8 mouse cellular contexts compared by ENCODE assay signal in genomic region chr3:108086470-108086979, GRCm38 (mm10). TPM values are rescaled to one million over a fixed set of nuclear protein-coding genes. Genes with fewer than 3 reads are reported as not detected.
DNase-seq lines count a peak whose midpoint lies in the region; ATAC-seq and TF ChIP-seq lines count a peak whose summit lies in the region.

Gene Ampd2 (minus strand): TSS chr3:108086651.

- H3K9me3 ChIP-seq in E14TG2a.4 (ENCODE audit: low read length) = no peaks in the 10 kb centered on the region
- H3K9me3 ChIP-seq in heart, embryonic 16.5 days (replicated peaks; ENCODE audit: control insufficient read depth, low read length) = no peaks in the 10 kb centered on the region
- no peaks in the 10 kb centered on the region for H3K9me3 ChIP-seq in liver, embryonic 16.5 days (replicated peaks; ENCODE audit: control insufficient read depth, low read length)
- H3K9me3 ChIP-seq in neural tube, embryonic 13.5 days = no peaks in the 10 kb centered on the region

- H3K27me3 ChIP-seq in E14TG2a.4 (ENCODE audit: insufficient read depth, low read length) = no peaks in the 10 kb centered on the region
- H3K27me3 ChIP-seq in heart, embryonic 16.5 days (ENCODE audit: control insufficient read depth, insufficient read depth, low read length) = no peaks in the 10 kb centered on the region
- H3K27me3 ChIP-seq in liver, embryonic 16.5 days (ENCODE audit: control insufficient read depth, insufficient read depth, low read depth, low read length) = no peaks in the 10 kb centered on the region
- no peaks in the 10 kb centered on the region for H3K27me3 ChIP-seq in neural tube, embryonic 13.5 days

- peaks cover 86% of the 10 kb centered on the region for H3K4me1 ChIP-seq in E14TG2a.4 (replicated peaks; ENCODE audit: low read depth, low read length)
- peaks cover 41% of the 10 kb centered on the region for H3K4me1 ChIP-seq in bone marrow macrophage, adult 2 months (ENCODE audit: control insufficient read depth, insufficient read depth, low read length)
- H3K4me1 ChIP-seq in heart, embryonic 16.5 days (ENCODE audit: control insufficient read depth, insufficient read depth, low read length) = peaks cover 56% of the 10 kb centered on the region
- peaks cover 72% of the 10 kb centered on the region for H3K4me1 ChIP-seq in liver, embryonic 16.5 days (ENCODE audit: control insufficient read depth, low read depth, low read length)
- peaks cover 64% of the 10 kb centered on the region for H3K4me1 ChIP-seq in neural tube, embryonic 13.5 days (replicated peaks)

- peak; percentile 55; the same call in 1 of the 2 replicates for ATAC-seq in erythroid progenitor cell, adult 5-6 weeks (replicated peaks; ENCODE audit: low FRiP score, poor library complexity, severe bottlenecking)
- peak; percentile 24 for ATAC-seq in heart, embryonic 16.5 days (replicated peaks; ENCODE audit: extremely low read depth, insufficient read depth, low FRiP score)
- ATAC-seq in liver, embryonic 16.5 days (ENCODE audit: low read depth) = peak; percentile 64
- 0 out of 2 replicates have a peak, but pooled peaks have one; percentile 21 for ATAC-seq in neural tube, embryonic 13.5 days (ENCODE audit: low read depth)

- H3K36me3 ChIP-seq in E14TG2a.4 (ENCODE audit: insufficient read depth, low read length) = peaks cover 14% of the 10 kb centered on the region
- H3K36me3 ChIP-seq in heart, embryonic 16.5 days (ENCODE audit: control insufficient read depth, insufficient read depth) = no peaks in the 10 kb centered on the region
- H3K36me3 ChIP-seq in liver, embryonic 16.5 days (ENCODE audit: control insufficient read depth, insufficient read depth) = no peaks in the 10 kb centered on the region; the same call in 1 of the 2 replicates
- no peaks in the 10 kb centered on the region for H3K36me3 ChIP-seq in neural tube, embryonic 13.5 days

- peak within 1 kb of the TSS; percentile 95 for H3K4me3 ChIP-seq in E14TG2a.4 (replicated peaks; ENCODE audit: low read length)
- peak within 1 kb of the TSS; percentile 66 for H3K4me3 ChIP-seq in bone marrow macrophage, adult 2 months (ENCODE audit: insufficient read depth, low read length)
- H3K4me3 ChIP-seq in heart, embryonic 16.5 days (ENCODE audit: low read length) = peak within 1 kb of the TSS; percentile 81
- H3K4me3 ChIP-seq in liver, embryonic 16.5 days (ENCODE audit: low read depth, low read length) = peak within 1 kb of the TSS; percentile 91
- peak within 1 kb of the TSS; percentile 51 for H3K4me3 ChIP-seq in neural tube, embryonic 13.5 days

- H3K27ac ChIP-seq in bone marrow macrophage, adult 2 months (ENCODE audit: insufficient read depth, low read depth, low read length) = peak within 1 kb of the TSS; percentile 63
- H3K27ac ChIP-seq in heart, embryonic 16.5 days (ENCODE audit: low read length) = peak within 1 kb of the TSS; percentile 90
- H3K27ac ChIP-seq in liver, embryonic 16.5 days (ENCODE audit: low read length) = peak within 1 kb of the TSS; percentile 89
- H3K27ac ChIP-seq in neural tube, embryonic 13.5 days (replicated peaks) = peak within 1 kb of the TSS; percentile 87

- under 1% methylated on average over 29 of the region's 29 CpGs for WGBS in heart, embryonic 16.5 days
- WGBS in liver, embryonic 16.5 days (ENCODE audit: insufficient replicate concordance) = under 1% methylated on average over 29 of the region's 29 CpGs
- WGBS in neural tube, embryonic 13.5 days = under 1% methylated on average over 29 of the region's 29 CpGs

- H3K4me2 ChIP-seq in heart, embryonic 16.5 days (ENCODE audit: low read depth, low read length) = peak within 1 kb of the TSS; percentile 97
- H3K4me2 ChIP-seq in liver, embryonic 16.5 days (ENCODE audit: low read depth, low read length) = peak within 1 kb of the TSS; percentile 98
- H3K4me2 ChIP-seq in neural tube, embryonic 13.5 days = peak within 1 kb of the TSS; percentile 99

- peak within 1 kb of the TSS; percentile 81 for H3K9ac ChIP-seq in heart, embryonic 16.5 days (ENCODE audit: low read length)
- peak within 1 kb of the TSS; percentile 91 for H3K9ac ChIP-seq in liver, embryonic 16.5 days (ENCODE audit: low read depth, low read length)
- peak within 1 kb of the TSS; percentile 84 for H3K9ac ChIP-seq in neural tube, embryonic 13.5 days

- no peak for TF ChIP-seq CTCF in E14TG2a.4 (conservative IDR thresholded peaks at IDR 0.05; ENCODE audit: low read length)
- TF ChIP-seq CTCF in bone marrow macrophage, adult 2 months (IDR thresholded peaks at IDR 0.05; ENCODE audit: low read depth, low read length) = no peak

- DNase-seq in kidney, postnatal 14 days = peak; percentile 91
- peak; percentile 79 for DNase-seq in thymus, postnatal 14 days

- no peak for TF ChIP-seq POLR2A in bone marrow macrophage, adult 2 months (IDR thresholded peaks at IDR 0.05; ENCODE audit: borderline replicate concordance, low read depth, low read length)

RNA-seq across cellular contexts. Expression of gene Ampd2, which starts in this region (rescaled TPM):
- 22.4 and 23.8 TPM in 2 replicates for polyA plus RNA-seq in bone marrow macrophage, adult 2 months (2012; ENCODE audit: insufficient read depth, insufficient read length, missing spikeins)
- total RNA-seq in erythroid progenitor cell, adult 5-6 weeks (2015; ENCODE audit: low replicate concordance) = 9.2 and 10.5 TPM in 2 replicates
- total RNA-seq in erythroid progenitor cell, adult 5-6 weeks (2017; ENCODE audit: low replicate concordance) = 1.0 and 10.1 TPM in 2 replicates
- 27.1 and 29.2 TPM in 2 replicates for polyA plus RNA-seq in heart, embryonic 16.5 days (2015; fragmentation: Nextera tagmentation; extraction: Ambion mirVana)
- 76.4 and 79.6 TPM in 2 replicates for polyA plus RNA-seq in liver, embryonic 16.5 days (2015; fragmentation: Nextera tagmentation; extraction: Ambion mirVana)
- polyA plus RNA-seq in neural tube, embryonic 13.5 days (2015; fragmentation: Nextera tagmentation; extraction: Ambion mirVana) = 56.3 and 56.7 TPM in 2 replicates

Comparison
In these comparisons a context has a peak if more than half of its experiments do, and no peak if none do; other contexts are left out.
1. Peak in every context shown above with its lines: DNase-seq, ATAC-seq, H3K4me3 ChIP-seq and H3K27ac ChIP-seq.